ENCODE assay signal across 8 mouse cellular contexts in the genomic region with DNA sequence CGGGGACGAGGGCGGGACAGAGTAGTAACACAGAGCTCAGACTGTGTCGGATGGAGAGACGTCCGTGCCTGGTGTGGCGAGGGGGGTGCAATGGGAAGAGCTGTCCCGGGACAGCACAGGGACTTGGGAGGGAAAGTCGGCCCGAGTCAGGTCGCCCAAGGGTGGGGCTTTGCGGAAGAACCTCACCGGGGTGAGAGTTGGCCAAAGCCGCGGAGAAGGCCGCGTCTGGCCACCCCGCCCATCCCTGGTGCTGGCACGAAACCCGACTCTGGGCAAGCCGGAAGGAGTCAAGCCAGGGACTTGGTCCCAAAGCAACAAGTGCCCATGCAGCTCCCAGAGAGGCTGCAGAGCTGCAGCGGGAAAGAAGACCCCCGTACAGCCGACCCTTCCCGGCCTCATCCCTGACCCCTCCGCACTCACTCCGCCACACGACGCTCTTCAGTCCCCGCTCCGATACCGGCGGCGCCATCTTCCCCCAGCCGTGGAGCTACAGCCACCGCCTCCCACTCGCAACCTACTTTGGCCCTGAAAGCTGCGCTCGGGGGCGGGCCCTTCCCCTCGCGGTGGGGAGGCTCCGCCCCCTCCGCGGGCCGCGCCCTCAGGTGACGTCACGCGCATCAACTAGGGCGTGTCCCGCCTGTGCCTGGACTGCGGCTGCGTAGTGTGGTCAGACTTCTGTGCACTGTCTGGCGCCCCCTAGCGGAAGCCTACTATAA. TPM values are rescaled to one million over a fixed set of nuclear protein-coding genes. Genes with fewer than 3 reads are reported as not detected.
A peak's percentile ranks its signal among the peaks of the same experiment; 100 is the strongest.
DNase-seq lines count a peak whose midpoint lies in the region; ATAC-seq lines count a peak whose summit lies in the region.

A gene (minus strand): TSS at position 527 of the 716 bp plus-strand sequence.

- peak within 1 kb of the TSS; percentile 66 for H3K9ac ChIP-seq in hindbrain, embryonic 14.5 days

- H3K9me3 ChIP-seq in hindbrain, embryonic 14.5 days (ENCODE audit: control insufficient read depth, low read length) = no peaks in the 10 kb centered on the region

- WGBS in hindbrain, embryonic 14.5 days = under 1% methylated on average over 56 of the region's 56 CpGs

- peak within 1 kb of the TSS; percentile 60; the same call in 1 of the 2 replicates for H3K27ac ChIP-seq in hindbrain, embryonic 14.5 days

- H3K4me3 ChIP-seq in hindbrain, embryonic 14.5 days (replicated peaks; ENCODE audit: low read length) = peak within 1 kb of the TSS; percentile 81

- peaks cover 8% of the 10 kb centered on the region for H3K4me1 ChIP-seq in hindbrain, embryonic 14.5 days (replicated peaks; ENCODE audit: control insufficient read depth, insufficient read depth, low read length)

- H3K36me3 ChIP-seq in hindbrain, embryonic 14.5 days (replicated peaks; ENCODE audit: control insufficient read depth, insufficient read depth) = no peaks in the 10 kb centered on the region

- no peaks in the 10 kb centered on the region for H3K27me3 ChIP-seq in hindbrain, embryonic 14.5 days (ENCODE audit: control insufficient read depth, insufficient read depth, low read length)

- ATAC-seq in hindbrain, embryonic 14.5 days (ENCODE audit: low FRiP score) = peak; percentile 96

- peak; percentile 94 for DNase-seq in R1 (ENCODE audit: low read depth, low spot score)
- DNase-seq in cerebellum, postnatal 25 days = peak; percentile 98 to 99
- DNase-seq in frontal cortex, postnatal 25 days (ENCODE audit: low spot score in 2 of 2) = peak; percentile 98 to 99
- peak; percentile 98 for DNase-seq in hindbrain, embryonic 14.5 days (ENCODE audit: low spot score)
- DNase-seq in layer of hippocampus, postnatal 36 days = peak; percentile 98
- peak; percentile 99 for DNase-seq in lung, postnatal 36 days
- peak; percentile 97 for DNase-seq in retina, postnatal 1 day
- DNase-seq in urinary bladder, adult 18-20 months (ENCODE audit: low spot score in 2 of 2) = peak; percentile 97 to 99

- H3K4me2 ChIP-seq in hindbrain, embryonic 14.5 days (replicated peaks) = peak within 1 kb of the TSS; percentile 52

RNA-seq across cellular contexts. Expression of the gene that starts here (rescaled TPM):
- 14.5 and 17.9 TPM in 2 replicates for polyA plus RNA-seq in hindbrain, embryonic 14.5 days (2014; fragmentation: Nextera tagmentation; extraction: Ambion mirVana)
- total RNA-seq in layer of hippocampus, postnatal 36 days (2021) = 10 to 100 TPM; 22.9 to 25.9 TPM

Comparison
In these comparisons a context has a peak if more than half of its experiments do, and no peak if none do; other contexts are left out.
1. Peak in every context shown above with its lines: DNase-seq, ATAC-seq, H3K4me3 ChIP-seq and H3K27ac ChIP-seq.